ENCODE assay signal across 18 mouse cellular contexts in genomic region chr11:54263405-54264031, GRCm38 (mm10). TPM values are rescaled to one million over a fixed set of nuclear protein-coding genes. Genes with fewer than 3 reads are reported as not detected.
DNase-seq lines count a peak whose midpoint lies in the region; ATAC-seq and TF ChIP-seq lines count a peak whose summit lies in the region.
"Had no signal": no experiment of that assay in that cellular context is flagged by ENCODE, and none has a peak within 500 bp of the region (broad histone marks: within the 10 kb centered on the region; RNA-seq: fewer than 3 reads in every experiment).

No protein-coding gene starts in this region.

- no peak for ATAC-seq in kidney, postnatal 0 days (replicated peaks; ENCODE audit: low FRiP score, low read depth)
- no peak for ATAC-seq in Patski
- peak; percentile 62; the same call in 1 of the 2 replicates for ATAC-seq in megakaryocyte-erythroid progenitor cell, adult 5-6 weeks (replicated peaks; ENCODE audit: low FRiP score, low TSS enrichment, poor library complexity, severe bottlenecking)
- ATAC-seq: forebrain, embryonic 16.5 days had no signal

- no peak overlapping the region for H3K4me2 ChIP-seq in kidney, postnatal 0 days (ENCODE audit: low read length)
- H3K4me2 ChIP-seq: limb, embryonic 15.5 days had no signal

- no peak overlapping the region for H3K4me3 ChIP-seq in kidney, postnatal 0 days (replicated peaks; ENCODE audit: low read depth, low read length)
- H3K4me3 ChIP-seq: limb, embryonic 15.5 days had no signal

- 11% methylated on average over 1 of the region's 1 CpGs for WGBS in kidney, postnatal 0 days

- H3K4me1 ChIP-seq in kidney, postnatal 0 days (replicated peaks; ENCODE audit: insufficient read depth, low read length) = no peaks in the 10 kb centered on the region
- H3K4me1 ChIP-seq: limb, embryonic 15.5 days had no signal

- no peak overlapping the region for H3K9ac ChIP-seq in kidney, postnatal 0 days (ENCODE audit: low read depth, low read length)
- H3K9ac ChIP-seq: limb, embryonic 15.5 days had no signal

- H3K9me3 ChIP-seq in kidney, postnatal 0 days (replicated peaks; ENCODE audit: low read length) = no peaks in the 10 kb centered on the region
- H3K9me3 ChIP-seq: limb, embryonic 15.5 days had no signal

- DNase-seq in kidney, postnatal 0 days (ENCODE audit: low spot score) = no peak
- DNase-seq in kidney, adult 11 months = no peak
- DNase-seq in ES-CJ7 (ENCODE audit: low read depth, low spot score) (peak; percentile 40), Patski (ENCODE audit: low read depth, low spot score) (no peak)
- DNase-seq in urinary bladder, adult 2 months (ENCODE audit: low spot score) = no peak
- DNase-seq in adrenal gland, postnatal 25 days = no peak
- DNase-seq: adrenal gland, adult 8-10 months; cerebellum, adult 18-20 months; kidney, adult 2 months; lung, postnatal 4 days; right cerebral cortex, postnatal 4 days had no signal

- POLR2A ChIA-PET in Patski (lab: Charles Lee) = no interaction called here

- H3K27ac ChIP-seq in kidney, postnatal 0 days = no peak overlapping the region
- H3K27ac ChIP-seq: limb, embryonic 15.5 days had no signal

- peak; percentile 45 for TF ChIP-seq CTCF in kidney, postnatal 0 days (IDR thresholded peaks at IDR 0.05; ENCODE audit: low read depth)
- peak; percentile 51 for TF ChIP-seq CTCF in Patski (IDR thresholded peaks at IDR 0.05)

- in situ Hi-C loops in Patski (cut with MboI; ENCODE audit: low pct_unique_long_range_greater_than_20kb) = loop anchor here (25.0 kb wide), 1 partner anchor 526 kb away; no protein-coding TSS in a partner anchor

- no peaks in the 10 kb centered on the region for H3K36me3 ChIP-seq in kidney, postnatal 0 days (ENCODE audit: insufficient read depth, low read length)
- H3K36me3 ChIP-seq: limb, embryonic 15.5 days had no signal

- CTCF ChIA-PET in Patski (lab: Charles Lee) = interaction anchor here (0.7 to 1.5 kb wide), 5 partner anchors 11 to 260 kb away, joined by 3 to 4 read pairs (median 4); no protein-coding TSS in a partner anchor

- no peaks in the 10 kb centered on the region for H3K27me3 ChIP-seq in kidney, postnatal 0 days (ENCODE audit: insufficient read depth, low read length)
- H3K27me3 ChIP-seq in Patski = no peaks in the 10 kb centered on the region
- H3K27me3 ChIP-seq: limb, embryonic 15.5 days had no signal

RNA-seq across cellular contexts. Expression of gene Il3, which starts 3.6 kb away (rescaled TPM):
- polyA plus RNA-seq in kidney, postnatal 0 days (2015; fragmentation: Nextera tagmentation; extraction: Ambion mirVana) = not detected in 2 replicates
- not detected for polyA plus RNA-seq in Patski (2021)
- not detected in 2 replicates for total RNA-seq in megakaryocyte-erythroid progenitor cell, adult 5-6 weeks (2014; fragmentation: Nextera tagmentation)
- total RNA-seq in megakaryocyte-erythroid progenitor cell, adult 5-6 weeks (2017) = not detected in 2 replicates
- not detected in 2 replicates for polyA plus RNA-seq in urinary bladder, adult 2 months (2012; rRNA removed)
- not detected in 2 replicates for total RNA-seq in adrenal gland, postnatal 25 days (2021)
- total RNA-seq: adrenal gland, adult 8-10 months; hematopoietic stem cell, adult 5-6 weeks; layer of hippocampus, postnatal 25 days had no signal
- polyA plus RNA-seq: embryonic facial prominence, embryonic 14.5 days; forebrain, embryonic 16.5 days; kidney, adult 2 months; limb, embryonic 15.5 days; testis, adult 2 months had no signal

RNA-seq across cellular contexts. Expression of gene Csf2, which starts 14.1 kb away (rescaled TPM):
- polyA plus RNA-seq in kidney, postnatal 0 days (2015; fragmentation: Nextera tagmentation; extraction: Ambion mirVana) = not detected in 2 replicates
- 0.17 TPM for polyA plus RNA-seq in Patski (2021)
- total RNA-seq in megakaryocyte-erythroid progenitor cell, adult 5-6 weeks (2014; fragmentation: Nextera tagmentation) = not detected in 2 replicates
- total RNA-seq in megakaryocyte-erythroid progenitor cell, adult 5-6 weeks (2017) = not detected in 2 replicates
- polyA plus RNA-seq in urinary bladder, adult 2 months (2012; rRNA removed) = 0.09 TPM in 1 of 2 replicates, not detected in the other
- total RNA-seq in adrenal gland, postnatal 25 days (2021) = not detected in 2 replicates
- total RNA-seq: adrenal gland, adult 8-10 months; hematopoietic stem cell, adult 5-6 weeks; layer of hippocampus, postnatal 25 days had no signal
- polyA plus RNA-seq: embryonic facial prominence, embryonic 14.5 days; forebrain, embryonic 16.5 days; kidney, adult 2 months; limb, embryonic 15.5 days; testis, adult 2 months had no signal

RNA-seq across cellular contexts. Expression of gene Acsl6, which starts 40.1 kb away (rescaled TPM):
- polyA plus RNA-seq in kidney, postnatal 0 days (2015; fragmentation: Nextera tagmentation; extraction: Ambion mirVana) = 0.64 and 0.75 TPM in 2 replicates
- polyA plus RNA-seq in Patski (2021) = 0.42 TPM
- 11.9 and 22.5 TPM in 2 replicates for total RNA-seq in megakaryocyte-erythroid progenitor cell, adult 5-6 weeks (2014; fragmentation: Nextera tagmentation)
- total RNA-seq in megakaryocyte-erythroid progenitor cell, adult 5-6 weeks (2017) = 20.0 and 23.1 TPM in 2 replicates
- polyA plus RNA-seq in urinary bladder, adult 2 months (2012; rRNA removed) = 0.96 and 1.1 TPM in 2 replicates
- 3.0 and 3.9 TPM in 2 replicates for total RNA-seq in adrenal gland, postnatal 25 days (2021)
